ENCODE assay signal across 22 mouse cellular contexts in genomic region chr2:3216617-3217016, GRCm38 (mm10).
"Had no signal": no experiment of that assay in that cellular context is flagged by ENCODE, and none has a peak within 500 bp of the region (broad histone marks: within the 10 kb centered on the region; RNA-seq: fewer than 3 reads in every experiment).

No protein-coding gene starts in this region.

- H3K9ac ChIP-seq: intestine, embryonic 15.5 days; kidney, embryonic 15.5 days; limb, embryonic 15.5 days; liver, embryonic 14.5 days; liver, postnatal 0 days; midbrain, embryonic 13.5 days; neural tube, embryonic 13.5 days; stomach, embryonic 15.5 days had no signal

- DNase-seq: kidney, adult 11 months; kidney, adult 8-10 months; kidney, postnatal 10 days; kidney, postnatal 36 days; layer of hippocampus, adult 9-11 months; liver, postnatal 0 days; retina, postnatal 1 day; right cerebral cortex, postnatal 25 days; spleen, adult 18-20 months; thymus, postnatal 25 days had no signal

- H3K4me3 ChIP-seq: intestine, embryonic 15.5 days; kidney, embryonic 15.5 days; limb, embryonic 15.5 days; megakaryocyte, embryonic 14.5 days; midbrain, embryonic 10.5 days; midbrain, embryonic 13.5 days; myocyte; neural tube, embryonic 13.5 days; stomach, embryonic 15.5 days had no signal

- H3K36me3 ChIP-seq: intestine, embryonic 15.5 days; stomach, embryonic 15.5 days had no signal

- ATAC-seq: intestine, embryonic 15.5 days; liver, postnatal 0 days; midbrain, embryonic 13.5 days; midbrain, embryonic 16.5 days had no signal

- H3K4me1 ChIP-seq: intestine, embryonic 15.5 days; limb, embryonic 15.5 days; midbrain, embryonic 10.5 days; midbrain, embryonic 13.5 days; neural tube, embryonic 13.5 days; stomach, embryonic 15.5 days had no signal

- H3K27me3 ChIP-seq: intestine, embryonic 15.5 days; kidney, embryonic 15.5 days; limb, embryonic 15.5 days; megakaryocyte, embryonic 14.5 days; midbrain, embryonic 13.5 days; neural tube, embryonic 13.5 days; stomach, embryonic 15.5 days had no signal

- H3K9me3 ChIP-seq: intestine, embryonic 15.5 days; kidney, embryonic 15.5 days; limb, embryonic 15.5 days; megakaryocyte, embryonic 14.5 days; midbrain, embryonic 10.5 days; midbrain, embryonic 13.5 days; neural tube, embryonic 13.5 days; stomach, embryonic 15.5 days had no signal

- H3K4me2 ChIP-seq: intestine, embryonic 15.5 days; kidney, embryonic 15.5 days; limb, embryonic 15.5 days; liver, embryonic 11.5 days; midbrain, embryonic 13.5 days; neural tube, embryonic 13.5 days; stomach, embryonic 15.5 days had no signal

- H3K27ac ChIP-seq: intestine, embryonic 15.5 days; kidney, embryonic 15.5 days; limb, embryonic 15.5 days; liver, embryonic 14.5 days; midbrain, embryonic 10.5 days; midbrain, embryonic 13.5 days; neural tube, embryonic 13.5 days; stomach, embryonic 15.5 days had no signal
